Mouse (Mus musculus): ENCODE results near the gene Krtap31-2.

Krtap31-2 gene

DNA sequence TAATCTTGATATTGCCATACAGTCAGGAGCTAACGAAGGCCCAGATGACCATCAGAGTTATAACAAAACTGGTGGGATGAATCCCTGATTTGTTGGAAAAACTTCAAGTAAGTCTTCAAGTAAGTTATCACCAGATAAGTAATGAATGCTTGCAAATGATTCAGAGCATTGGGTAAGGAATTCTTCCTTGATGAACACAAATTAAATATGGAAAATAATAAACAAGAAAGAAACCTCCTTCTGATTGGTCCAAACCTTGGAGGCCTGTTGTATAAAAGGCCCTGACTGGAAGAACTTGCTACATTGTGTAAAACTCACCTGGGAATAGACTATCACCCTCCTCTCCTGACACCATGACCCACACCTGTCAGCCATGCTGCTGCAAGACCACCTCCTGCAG is at the start of gene Krtap31-2:
Gene Krtap31-2, plus strand, starts transcription at position 301 of the 400 bp plus-strand sequence.
- DNase-seq (ENCODE audit: low read depth), result no peak

DNA sequence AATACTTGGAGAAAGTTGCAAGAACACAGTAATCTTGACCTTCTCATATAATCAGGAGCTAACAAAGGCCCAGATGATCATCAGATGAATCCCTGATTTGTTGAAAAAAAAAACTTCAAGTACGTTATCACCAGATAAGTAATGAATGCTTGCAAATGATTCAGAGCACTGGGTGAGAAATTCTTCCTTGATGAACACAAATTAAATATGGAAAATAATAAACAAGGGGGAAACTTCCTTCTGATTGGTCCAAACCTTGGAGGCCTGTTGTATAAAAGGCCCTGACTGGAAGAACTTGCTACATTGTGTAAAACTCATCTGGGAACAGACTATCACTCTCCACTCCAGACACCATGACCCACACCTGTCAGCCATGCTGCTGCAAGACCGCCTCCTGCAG is 28.5 kb upstream of the Krtap31-2 start, which contains the start of gene Krtap31-1:
Gene Krtap31-1, plus strand, starts transcription at position 301 of the 400 bp plus-strand sequence.
- no peak for DNase-seq (ENCODE audit: low read depth)

DNA sequence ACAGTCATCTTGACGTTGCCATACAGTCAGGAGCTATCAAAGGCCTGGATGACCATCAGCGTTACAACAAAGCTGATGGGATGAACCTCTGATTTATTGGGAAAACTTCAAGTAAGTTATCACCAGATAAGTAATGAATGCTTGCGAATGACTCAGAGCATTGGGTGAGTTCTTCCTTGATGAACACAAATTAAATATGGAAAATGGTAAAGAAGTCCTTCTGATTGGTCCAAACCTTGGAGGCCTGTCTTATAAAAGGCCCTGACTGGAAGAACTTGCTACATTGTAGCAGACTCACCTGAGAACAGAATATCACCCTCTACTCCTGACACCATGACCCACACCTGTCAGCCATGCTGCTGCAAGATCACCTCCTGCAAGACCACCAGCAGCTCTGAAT is 21.6 kb upstream of the Krtap31-2 start, which contains the start of gene Gm11565:
Gene Gm11565, plus strand, starts transcription at position 301 of the 400 bp plus-strand sequence.
- DNase-seq (ENCODE audit: low read depth), result no peak

DNA sequence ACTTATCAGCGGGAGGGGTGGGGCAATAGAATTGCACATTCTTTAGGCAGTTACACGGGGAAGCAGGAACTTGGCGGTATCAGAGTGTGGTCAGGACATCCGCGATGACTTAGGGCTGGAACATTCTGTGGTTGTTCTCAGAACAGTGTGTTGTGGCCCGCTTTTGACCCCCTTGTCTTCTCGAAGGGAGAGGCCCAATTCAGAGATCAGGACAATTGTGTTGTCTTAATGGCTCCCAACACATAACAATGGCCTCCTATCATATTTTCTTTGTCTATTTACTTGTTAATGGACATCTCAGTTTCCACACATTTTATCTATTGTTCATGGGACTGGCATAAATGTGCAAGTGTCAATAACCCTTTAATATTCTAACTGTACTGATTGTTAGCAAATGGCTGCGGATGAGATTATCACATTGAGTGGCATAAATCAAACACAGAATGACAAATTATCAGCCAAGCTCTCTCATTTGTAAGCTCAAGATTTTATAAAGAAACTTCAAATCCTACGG is 1.7 kb downstream of the Krtap31-2 start:
- DNase-seq (ENCODE audit: low read depth), result no peak

DNA sequence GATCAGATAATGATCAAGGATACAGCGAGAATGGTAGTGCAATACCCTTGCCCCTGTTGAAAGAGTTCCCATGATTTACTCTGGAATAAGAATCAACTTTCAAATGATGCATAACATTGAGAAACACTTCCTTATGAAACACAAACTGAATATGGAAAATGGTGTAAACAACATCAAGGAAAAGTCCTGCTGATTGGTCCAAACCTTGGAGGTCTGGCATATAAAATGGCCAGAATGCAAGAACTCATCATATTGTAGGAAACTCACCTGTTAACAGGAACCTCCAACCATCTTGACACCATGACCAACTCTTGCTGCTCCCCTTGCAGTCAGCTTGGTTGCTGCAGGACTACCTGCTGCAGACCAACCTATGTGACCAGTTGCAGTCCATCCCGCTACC is 12.1 kb downstream of the Krtap31-2 start, which contains the start of gene Krtap9-5:
Gene Krtap9-5, plus strand, starts transcription at position 301 of the 400 bp plus-strand sequence.
- DNase-seq (ENCODE audit: low read depth), result no peak

DNA sequence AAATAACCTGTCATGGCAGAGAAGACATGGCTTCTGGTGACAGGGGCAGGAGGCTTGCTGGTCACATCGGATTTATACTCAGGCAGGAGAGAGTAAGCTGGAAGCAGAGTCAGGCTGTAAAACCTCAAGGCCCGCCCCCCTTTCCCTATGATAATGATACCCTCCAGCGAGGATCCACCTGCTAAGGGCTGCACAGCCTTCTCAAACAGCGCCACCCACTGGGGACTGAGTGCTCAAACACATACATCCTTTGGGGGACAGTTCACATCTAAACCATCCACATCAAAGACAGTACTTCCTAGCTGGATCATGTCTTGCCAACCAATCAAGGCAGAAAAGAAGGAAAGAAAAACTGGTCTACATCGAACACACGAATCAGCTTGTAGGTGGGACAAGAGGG is 28.1 kb downstream of the Krtap31-2 start:
- DNase-seq (ENCODE audit: low read depth), result no peak

DNA sequence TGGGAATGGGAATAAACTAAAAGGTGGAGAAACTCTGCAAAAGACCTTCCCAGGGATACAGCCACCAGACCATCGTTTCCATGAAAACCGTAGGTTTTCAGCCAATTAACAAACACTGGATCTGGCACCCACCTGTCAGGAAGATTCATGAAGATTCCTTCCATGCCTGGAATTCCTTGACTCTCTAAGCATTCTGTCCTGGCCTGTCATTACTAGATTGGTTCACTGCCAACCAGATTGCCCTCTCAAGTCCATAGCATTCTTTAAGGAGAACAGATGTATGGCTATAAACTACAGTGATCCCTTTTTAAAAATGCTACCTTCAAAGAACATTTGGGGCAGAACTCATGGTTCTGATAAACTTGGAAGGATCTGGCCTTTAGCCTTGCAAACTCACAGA is 29.9 kb downstream of the Krtap31-2 start:
- no peak for DNase-seq (ENCODE audit: low read depth)

DNA sequence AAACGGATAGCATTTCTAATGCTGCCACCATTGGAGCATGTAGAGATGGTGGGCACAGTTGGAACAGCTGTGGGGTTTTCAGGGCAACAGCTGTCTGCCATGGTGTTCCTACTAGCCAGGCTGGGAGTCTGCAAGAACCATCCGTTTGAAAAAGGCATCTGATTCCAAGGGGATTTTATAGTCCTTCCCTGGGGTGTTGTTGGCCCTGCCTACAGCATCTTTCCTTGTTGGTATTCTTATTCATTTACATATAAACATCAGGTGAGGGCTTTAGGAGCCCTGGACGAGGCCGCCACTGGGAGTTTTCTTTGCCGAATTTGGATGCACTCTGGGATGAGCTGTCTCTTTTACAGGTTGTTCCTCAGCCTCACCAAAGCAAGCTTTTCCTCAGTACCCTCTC is 42.9 kb downstream of the Krtap31-2 start, which contains the start of gene Krtap29-1:
Gene Krtap29-1, minus strand, starts transcription at position 101 of the 400 bp plus-strand sequence.
- DNase-seq (ENCODE audit: low read depth), result no peak

DNA sequence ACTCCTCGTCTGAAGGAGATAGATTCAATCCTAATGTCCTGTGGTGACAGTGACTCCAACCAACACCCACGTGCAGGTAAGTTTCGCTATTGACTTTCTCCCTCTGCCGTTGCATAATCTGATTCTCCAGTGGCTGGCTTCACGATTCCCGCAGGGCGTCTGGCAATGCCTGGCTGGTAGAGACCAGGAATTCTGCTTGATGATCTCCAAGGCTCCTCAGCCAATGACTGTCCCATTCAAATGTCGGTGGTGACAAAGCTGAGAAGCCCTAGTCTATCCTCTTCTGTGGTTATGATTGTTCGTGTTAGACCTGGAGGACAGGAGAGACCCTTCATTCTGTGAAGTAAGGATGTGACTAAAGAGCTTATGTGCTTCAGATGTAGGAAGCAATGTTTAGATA is 46.6 kb downstream of the Krtap31-2 start:
- DNase-seq (ENCODE audit: low read depth), result no peak

DNA sequence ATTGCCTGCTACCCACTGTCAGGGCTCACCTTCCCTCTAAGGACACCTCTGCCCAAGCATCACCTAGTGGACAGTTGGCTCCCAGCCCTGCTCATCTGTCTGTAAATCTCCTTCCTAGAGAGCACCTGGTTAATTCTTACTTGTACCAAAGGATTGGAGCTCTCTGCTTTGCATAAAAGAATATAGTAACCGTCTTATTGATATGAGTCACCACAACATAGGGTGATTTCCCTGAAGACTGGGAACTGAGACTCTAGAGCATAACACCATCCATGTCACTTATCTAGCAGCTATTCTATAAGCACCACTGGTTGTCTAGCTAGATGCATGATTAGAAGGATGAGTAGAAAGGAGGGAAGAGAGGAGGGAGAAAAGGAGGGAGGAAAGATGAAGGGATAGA is 47.4 kb downstream of the Krtap31-2 start:
- DNase-seq (ENCODE audit: low read depth), result no peak

DNA sequence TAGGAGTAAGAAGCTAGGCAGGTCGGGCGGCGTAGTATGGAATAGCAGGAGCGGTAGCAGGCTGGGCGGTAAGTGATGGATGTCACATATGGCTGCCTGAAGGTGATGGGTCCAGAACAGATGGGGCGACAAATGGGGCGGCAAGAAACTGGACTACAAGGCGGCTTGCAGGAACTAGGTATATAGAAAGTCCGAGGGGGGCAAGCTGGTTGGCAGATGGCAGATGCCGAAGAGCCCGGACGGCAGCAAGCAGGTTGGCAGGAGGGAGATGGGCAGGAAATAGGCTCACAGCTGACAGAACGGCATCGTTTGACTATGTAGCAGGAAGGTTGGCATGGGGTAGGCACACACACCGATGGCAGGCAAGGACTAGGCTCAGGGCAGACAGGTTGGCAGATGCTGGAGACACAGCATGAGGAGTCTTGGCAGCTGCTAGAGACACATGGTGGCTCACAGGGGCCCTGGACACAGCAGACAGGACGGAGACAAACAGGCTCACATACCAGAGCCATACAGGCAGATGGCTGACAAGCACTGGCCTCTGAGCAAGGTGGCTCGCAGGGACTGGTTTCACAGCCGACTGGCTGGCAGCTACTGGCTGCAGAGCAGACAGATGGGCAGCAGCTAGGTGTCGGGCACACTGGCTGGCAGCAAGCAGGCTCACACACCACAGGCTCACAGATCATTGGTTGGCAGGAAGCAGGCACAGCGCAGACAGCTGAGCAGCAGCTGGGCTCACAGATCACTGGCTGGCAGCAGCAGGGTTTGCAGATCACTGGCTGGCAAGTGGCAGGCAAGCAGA is 49.4 kb downstream of the Krtap31-2 start:
- no peak for DNase-seq (ENCODE audit: low read depth)

DNA sequence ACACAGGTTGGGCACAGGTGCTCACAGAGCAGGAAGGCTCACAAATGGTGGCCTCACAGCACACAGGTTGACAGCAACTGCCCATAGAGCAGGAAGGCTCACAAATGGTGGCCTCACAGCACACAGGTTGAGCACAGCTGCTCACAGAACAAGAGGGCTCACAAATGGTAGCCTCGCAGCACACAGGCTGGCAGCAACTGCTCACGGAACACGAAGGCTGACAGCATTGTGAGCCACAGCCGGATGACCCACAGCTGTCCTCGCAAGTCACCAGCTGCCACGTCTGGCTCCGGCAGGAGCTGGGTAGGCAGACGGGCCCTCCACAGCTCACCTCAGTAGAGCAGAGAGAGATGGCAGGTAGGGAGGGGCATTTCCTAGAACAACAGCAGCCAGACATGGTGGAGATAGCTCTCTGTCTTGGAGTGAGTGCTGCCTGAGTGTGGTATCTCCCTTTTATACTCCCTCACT is 50.1 kb downstream of the Krtap31-2 start, which contains the start of gene Krtap16-1:
Gene Krtap16-1, minus strand, starts transcription at position 418 of the 468 bp plus-strand sequence.
- no peak for DNase-seq (ENCODE audit: low read depth)
